Mouse (Mus musculus) hindbrain, postnatal 0 days (tissue): ENCODE results near the gene Sqor. TPM values are rescaled to one million over a fixed set of nuclear protein-coding genes. Genes with fewer than 3 reads are reported as not detected.

Experiments
- ATAC-seq: fragments of 200-750 bp; cut with Nextera tagmentation; 2 replicates; pipeline ENCODE4 v1.8.0; 2017; ENCODE audit warnings: mild to moderate bottlenecking, moderate TSS enrichment, moderate library complexity
- DNase-seq: peaks from one replicate; pipeline ENCODE4 v3.0.0-alpha.2; 2015; ENCODE audit warnings: low spot score
- H3K27ac ChIP-seq: fragments of 300-500 bp; sonication (generic); 2 replicates; pipeline ENCODE4 v1.5.1; 2014; ENCODE audit warnings: mild to moderate bottlenecking
- H3K27me3 ChIP-seq: fragments of 300-500 bp; sonication (generic); 2 replicates; pipeline ENCODE4 v1.6.1; 2014; ENCODE audit warnings: low read length, mixed read lengths; ENCODE audit not compliant: insufficient read depth
- H3K36me3 ChIP-seq: fragments of 300-500 bp; sonication (generic); 2 replicates; pipeline ENCODE4 v1.6.1; 2014; ENCODE audit warnings: low read length, mixed read lengths; ENCODE audit not compliant: insufficient read depth
- H3K4me1 ChIP-seq: fragments of 300-500 bp; sonication (generic); 2 replicates; pipeline ENCODE4 v1.6.1; 2014; ENCODE audit warnings: antibody characterized with exemption, low read length, mixed read lengths; ENCODE audit not compliant: insufficient read depth
- H3K4me2 ChIP-seq: fragments of 300-500 bp; sonication (generic); 2 replicates; pipeline ENCODE4 v1.6.1; 2014; ENCODE audit warnings: low read depth, mild to moderate bottlenecking, low read length, moderate library complexity, mixed read lengths
- H3K4me3 ChIP-seq: fragments of 300-500 bp; sonication (generic); 2 replicates; pipeline ENCODE4 v1.5.1; 2014; ENCODE audit warnings: low read length
- H3K9ac ChIP-seq: fragments of 300-500 bp; sonication (generic); replicated peaks from 2 replicates; pipeline ENCODE4 v1.6.1; 2014; ENCODE audit warnings: mild to moderate bottlenecking, low read length, moderate library complexity, mixed read lengths
- H3K9me3 ChIP-seq: fragments of 300-500 bp; sonication (generic); 2 replicates; pipeline ENCODE4 v1.6.1; 2016; ENCODE audit warnings: low read length, mixed read lengths
- CTCF ChIP-seq: IDR thresholded peaks from 2 replicates; pipeline ENCODE4 v1.5.1; 2016; ENCODE audit warnings: antibody characterized with exemption, control low read depth, low read depth
- WGBS: fragments of 180-500 bp; shearing (Covaris S2); extraction: QIAGEN DNeasy Blood & Tissue Kit; methylation state at CpG from one replicate; pipeline ENCODE4 v1.1.7; 2014; 5-methylcytosine and 5-hydroxymethylcytosine counted together
- polyA plus RNA-seq: library from polyadenylated mRNA; unstranded; fragments of >200 nt; fragmentation: Nextera tagmentation; extraction: Ambion mirVana; gene quantifications from 2 replicates; pipeline ENCODE4 v1.2.1, GENCODE M21; 2015
- total RNA-seq: library from RNA; depleted of rRNA; stranded (reverse); fragments of >200 nt; gene quantifications from 2 replicates; pipeline ENCODE4 v1.2.3, GENCODE M21; 2014

Gene Sqor
- total and polyA plus RNA-seq, 2 experiments from 2014 or later: 2.9 to 5.7 TPM

- DNase-seq (peak; percentile 6), ATAC-seq (no peak)
- Histone ChIP-seq H3K27me3 (no peaks in the 10 kb centered on the region), H3K9ac (no peak overlapping the region), H3K36me3 (no peaks in the 10 kb centered on the region), H3K4me1 (0 out of 2 replicates have a peak, but pooled peaks cover 3% of the 10 kb centered on the region), H3K27ac (no peak overlapping the region), H3K9me3 (no peaks in the 10 kb centered on the region), H3K4me3 (no peak overlapping the region), H3K4me2 (no peak overlapping the region)
- TF ChIP-seq CTCF: no peak
- 62% methylated on average over 6 of the region's 6 CpGs for WGBS
Measured at GRCm38 (mm10) chr2:122804392-122804791, 39.4 kb downstream of the Sqor start.

DNA sequence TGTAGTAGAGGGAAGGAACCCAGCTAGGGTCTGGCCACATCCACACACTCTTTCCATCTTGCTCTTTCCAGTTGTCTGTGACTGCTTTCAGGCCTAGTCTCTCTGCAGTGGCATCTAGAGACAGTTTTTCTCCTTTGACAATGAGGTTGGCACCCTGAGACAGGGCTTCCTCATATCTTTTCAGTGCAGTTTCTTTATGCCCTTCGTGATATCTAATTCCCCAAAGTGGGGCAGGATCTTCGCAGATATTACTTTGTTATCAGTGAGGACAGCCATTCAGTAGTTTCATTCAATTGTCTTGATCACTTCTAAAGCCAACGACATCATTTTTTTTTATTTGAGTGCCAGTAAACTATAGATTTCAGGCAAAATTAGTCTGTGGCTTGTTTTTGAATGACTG is 41.0 kb downstream of the Sqor start:
- ATAC-seq (no peak), DNase-seq (no peak)
- 0 out of 2 replicates have a peak, but pooled peaks cover 3% of the 10 kb centered on the region for H3K4me1 ChIP-seq
- no peaks in the 10 kb centered on the region for H3K36me3 ChIP-seq
- no peak overlapping the region for H3K27ac ChIP-seq
- no peak overlapping the region for H3K4me3 ChIP-seq
- WGBS: 93% methylated on average over 3 of the region's 3 CpGs
- H3K9ac ChIP-seq: no peak overlapping the region
- H3K9me3 ChIP-seq: no peaks in the 10 kb centered on the region
- no peak overlapping the region for H3K4me2 ChIP-seq
- H3K27me3 ChIP-seq: no peaks in the 10 kb centered on the region
- no peak for TF ChIP-seq CTCF

DNA sequence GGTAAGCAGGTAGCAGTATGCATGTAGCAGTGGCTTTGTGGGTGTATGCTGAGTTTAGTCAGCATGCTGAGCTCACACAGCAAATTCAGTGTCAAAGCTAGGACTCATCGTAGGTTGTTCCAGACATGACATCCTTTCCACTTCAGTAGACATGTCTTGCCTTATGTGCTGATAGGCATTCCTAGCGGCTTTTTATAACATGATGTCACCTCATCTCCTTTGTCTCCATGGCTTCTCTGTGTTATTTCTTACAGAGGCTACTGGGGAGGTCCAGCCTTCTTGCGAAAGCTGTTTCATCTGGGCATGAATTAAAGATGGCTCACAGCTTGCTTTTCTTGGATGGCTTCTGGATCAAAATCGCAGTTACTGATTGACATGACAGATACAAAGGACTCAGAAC is 44.0 kb downstream of the Sqor start:
- H3K9ac ChIP-seq: no peak overlapping the region
- ATAC-seq (no peak), DNase-seq (no peak)
- no peaks in the 10 kb centered on the region for H3K36me3 ChIP-seq
- no peak overlapping the region for H3K27ac ChIP-seq
- no peaks in the 10 kb centered on the region for H3K9me3 ChIP-seq
- no peaks in the 10 kb centered on the region for H3K4me1 ChIP-seq
- no peak overlapping the region for H3K4me2 ChIP-seq
- H3K4me3 ChIP-seq: no peak overlapping the region
- H3K27me3 ChIP-seq: no peaks in the 10 kb centered on the region
- WGBS: 52% methylated on average over 4 of the region's 4 CpGs
- no peak for TF ChIP-seq CTCF

DNA sequence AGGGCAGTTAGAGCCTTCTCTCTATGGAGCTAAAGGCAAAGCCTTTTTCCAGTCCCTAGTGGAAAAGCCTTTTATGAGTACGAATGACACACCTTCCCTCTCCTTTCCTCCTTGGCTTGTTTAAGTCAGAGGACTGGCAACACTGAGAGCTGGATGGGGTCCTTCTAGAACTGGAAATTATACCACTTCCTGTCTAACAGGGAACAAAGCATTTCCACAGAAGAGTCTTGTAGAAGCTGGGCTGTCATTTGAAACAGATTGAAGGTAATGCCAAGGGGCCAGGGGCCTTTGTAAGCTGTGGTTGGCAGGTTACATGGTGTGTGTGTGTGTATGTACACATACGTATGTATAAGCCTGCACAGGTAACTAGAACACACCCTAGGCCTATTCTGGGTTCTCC is 51.9 kb downstream of the Sqor start:
- Histone ChIP-seq H3K4me3 (no peak overlapping the region), H3K9me3 (no peaks in the 10 kb centered on the region), H3K27ac (no peak overlapping the region), H3K4me2 (no peak overlapping the region), H3K4me1 (no peaks in the 10 kb centered on the region), H3K9ac (no peak overlapping the region), H3K36me3 (no peaks in the 10 kb centered on the region), H3K27me3 (no peaks in the 10 kb centered on the region)
- DNase-seq: no peak
- 90% methylated on average over 2 of the region's 2 CpGs for WGBS
- no peak for TF ChIP-seq CTCF
- ATAC-seq: no peak

DNA sequence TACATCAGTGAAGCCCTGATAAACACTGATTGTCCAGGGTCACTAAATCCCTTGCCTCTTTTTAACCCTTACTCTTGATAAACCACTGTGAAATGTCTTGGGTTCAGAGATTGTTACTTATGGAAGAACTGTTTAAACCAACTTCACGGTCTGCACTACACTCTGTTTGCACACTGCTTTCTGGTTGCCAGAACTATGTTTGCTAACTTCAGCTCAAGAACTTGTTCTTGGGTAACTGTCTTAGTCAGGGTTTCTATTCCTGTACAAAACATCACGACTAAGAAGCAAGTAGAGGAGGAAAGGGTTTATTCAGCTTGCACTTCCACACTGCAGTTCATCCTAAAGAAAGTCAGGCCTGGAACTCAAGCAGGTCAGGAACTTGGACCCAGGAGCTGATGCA is 56.2 kb downstream of the Sqor start:
- WGBS: 70% methylated on average over 2 of the region's 2 CpGs
- DNase-seq (no peak), ATAC-seq (no peak)
- Histone ChIP-seq H3K9ac (no peak overlapping the region), H3K27me3 (no peaks in the 10 kb centered on the region), H3K4me2 (no peak overlapping the region), H3K4me3 (no peak overlapping the region), H3K27ac (no peak overlapping the region), H3K9me3 (no peaks in the 10 kb centered on the region), H3K36me3 (no peaks in the 10 kb centered on the region), H3K4me1 (no peaks in the 10 kb centered on the region)
- TF ChIP-seq CTCF: no peak

- no peak overlapping the region for H3K9ac ChIP-seq
- ATAC-seq: peak; percentile 85
- H3K27me3 ChIP-seq: no peaks in the 10 kb centered on the region
- DNase-seq: peak; percentile 90
- 35% methylated on average over 19 of the region's 19 CpGs for WGBS
- H3K4me1 ChIP-seq: no peaks in the 10 kb centered on the region
- no peak overlapping the region for H3K4me3 ChIP-seq
- peak overlapping the region; percentile 37 for H3K4me2 ChIP-seq
- no peaks in the 10 kb centered on the region for H3K36me3 ChIP-seq
- TF ChIP-seq CTCF: peak; percentile 94
- H3K9me3 ChIP-seq: no peaks in the 10 kb centered on the region
- no peak overlapping the region for H3K27ac ChIP-seq
Measured at GRCm38 (mm10) chr2:122825406-122826236, 60.6 kb downstream of the Sqor start.

DNA sequence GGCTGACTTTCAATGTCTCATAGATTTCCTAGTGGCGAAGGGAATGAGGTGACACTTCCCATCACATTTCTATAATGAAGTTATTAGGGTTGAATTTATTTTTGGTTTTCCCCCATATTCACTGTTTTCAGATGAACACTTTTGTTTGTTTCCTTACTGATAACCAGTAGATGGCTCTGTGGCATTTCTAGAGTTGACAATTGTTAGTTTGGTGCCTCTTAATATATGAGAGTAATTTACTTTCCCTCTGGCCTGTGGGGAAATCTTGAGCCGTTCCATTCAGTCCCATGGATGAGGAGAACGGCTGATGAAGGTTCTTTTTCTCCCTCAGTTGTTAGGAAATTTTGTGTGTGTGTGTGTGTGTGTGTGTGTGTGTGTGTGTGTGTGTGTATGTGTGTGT is 61.3 kb downstream of the Sqor start:
- no peak overlapping the region for H3K27ac ChIP-seq
- ATAC-seq: no peak

More for the DNA sequence above, 61.3 kb downstream of the Sqor start:
- H3K36me3 ChIP-seq: no peaks in the 10 kb centered on the region
- H3K4me1 ChIP-seq: no peaks in the 10 kb centered on the region
- H3K4me2 ChIP-seq: no peak overlapping the region
- no peak overlapping the region for H3K4me3 ChIP-seq
- no peaks in the 10 kb centered on the region for H3K27me3 ChIP-seq
- peak; percentile 78 for DNase-seq
- H3K9ac ChIP-seq: no peak overlapping the region
- WGBS: 43% methylated on average over 3 of the region's 3 CpGs
- H3K9me3 ChIP-seq: no peaks in the 10 kb centered on the region
- peak; percentile 54 for TF ChIP-seq CTCF
